Mouse (Mus musculus): ENCODE results near the gene Glt6d1. TPM values are rescaled to one million over a fixed set of nuclear protein-coding genes. Genes with fewer than 3 reads are reported as not detected.

Gene Glt6d1
- total and polyA plus RNA-seq, 3 experiments: not detected

DNA sequence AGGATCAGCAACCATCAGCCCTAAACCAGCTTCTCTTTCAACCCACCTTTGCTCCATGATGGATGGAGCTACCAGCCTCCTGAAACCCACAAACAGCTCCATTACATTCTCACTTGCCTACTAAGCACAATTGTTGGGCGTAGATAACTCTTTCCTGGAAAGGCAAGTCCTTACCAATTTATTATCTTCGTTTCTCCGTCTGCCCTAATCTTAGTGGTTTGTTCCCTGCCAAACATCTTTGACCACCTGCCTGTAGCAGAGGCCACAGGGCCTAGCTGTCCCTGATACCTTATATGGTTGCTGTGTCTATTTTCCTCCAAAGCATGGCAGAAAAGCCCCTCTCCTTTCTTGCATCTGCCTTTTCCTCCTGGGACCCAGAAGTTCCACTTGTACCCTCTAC is 26.6 kb downstream of the Glt6d1 start:
- peaks cover 0 to 4% of the 10 kb centered on the region in 2 experiments; a peak in 1 of 4 replicates for H3K4me1 ChIP-seq (ENCODE audit: control insufficient read depth in 1 of 2, insufficient read depth in 2 of 2, low read length in 2 of 2)
- H3K36me3 ChIP-seq (ENCODE audit: control insufficient read depth in 1 of 2, insufficient read depth in 2 of 2, low read length in 2 of 2): no peaks in the 10 kb centered on the region
- no peak overlapping the region for H3K27ac ChIP-seq (ENCODE audit: control insufficient read depth, low read depth, low read length)
- H3K4me3 ChIP-seq (ENCODE audit: control insufficient read depth in 1 of 2, insufficient read depth in 1 of 2, low read depth in 2 of 2, low read length in 2 of 2): no peak overlapping the region
- peaks cover 0 to 3% of the 10 kb centered on the region in 2 experiments; a peak in 1 of 4 replicates for H3K27me3 ChIP-seq (ENCODE audit: control insufficient read depth in 1 of 2, insufficient read depth in 2 of 2, low read length in 2 of 2)
- H3K9me3 ChIP-seq (replicated peaks; ENCODE audit: insufficient read depth, low read length): no peaks in the 10 kb centered on the region
- no peak overlapping the region for H3K9ac ChIP-seq (ENCODE audit: control insufficient read depth, low read depth, low read length, poor library complexity, severe bottlenecking)
- peak; percentile 4 for DNase-seq (ENCODE audit: low read depth, low spot score)
- TF ChIP-seq CHD2 (IDR thresholded peaks at IDR 0.05; ENCODE audit: low read length) (no peak), EP300 (IDR thresholded peaks at IDR 0.05; ENCODE audit: low read depth in 1 of 2, low read length in 2 of 2) (no peak), E2F4 (IDR thresholded peaks at IDR 0.05; ENCODE audit: borderline replicate concordance, low read depth, low read length) (no peak), POLR2A (IDR thresholded peaks at IDR 0.05; ENCODE audit: control insufficient read depth in 1 of 2, insufficient read depth in 1 of 2, low read depth in 1 of 2, low read length in 2 of 2, poor library complexity in 1 of 2) (no peak), SIN3A (IDR thresholded peaks at IDR 0.05; ENCODE audit: low read length) (no peak), MYB (IDR thresholded peaks at IDR 0.05; ENCODE audit: low read depth, low read length) (no peak), MAFK (IDR thresholded peaks at IDR 0.05; ENCODE audit: borderline replicate concordance, low read depth, low read length) (no peak)
- no peaks in the 10 kb centered on the region for H3K79me2 ChIP-seq (ENCODE audit: control insufficient read depth, insufficient read depth, low read length, poor library complexity)

DNA sequence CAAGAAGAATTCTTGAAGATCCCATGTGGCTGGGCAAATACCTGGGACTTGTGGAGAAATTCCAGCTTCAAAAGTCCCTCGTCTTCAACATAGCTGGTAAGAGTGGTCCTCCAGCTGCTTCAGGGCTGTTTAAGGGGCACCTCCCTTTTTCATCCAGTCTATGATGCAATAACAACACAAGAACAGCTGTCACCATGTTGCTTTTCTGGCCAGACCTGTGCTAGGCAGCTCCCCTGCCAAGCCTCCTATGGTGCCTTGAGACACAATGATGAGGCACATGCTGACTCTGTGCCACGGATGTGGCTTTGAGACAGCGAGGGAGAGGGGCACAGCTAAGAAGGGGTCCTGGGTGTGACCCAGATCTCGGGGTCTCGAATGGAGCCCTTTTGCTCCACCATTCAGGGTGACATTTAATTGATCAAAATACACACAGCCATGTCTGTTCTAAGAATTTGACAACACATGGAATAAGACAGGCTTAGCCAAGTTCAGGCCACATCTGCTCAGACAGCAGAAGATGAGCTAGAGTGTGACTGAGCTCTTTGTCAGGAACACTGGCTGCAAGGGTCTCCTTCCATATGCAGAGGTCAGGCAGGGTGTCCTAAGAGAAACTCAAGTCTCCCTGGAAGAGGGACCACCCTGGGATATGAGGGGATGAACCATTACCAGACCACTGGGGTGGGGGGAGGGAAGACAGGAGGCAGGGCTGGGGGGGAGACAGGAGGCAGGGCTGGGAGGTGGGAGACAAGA is 29.9 kb downstream of the Glt6d1 start:
- H3K27ac ChIP-seq (ENCODE audit: control insufficient read depth, low read depth, low read length): no peak overlapping the region
- peaks cover 0 to 4% of the 10 kb centered on the region in 2 experiments; a peak in 1 of 4 replicates for H3K4me1 ChIP-seq (ENCODE audit: control insufficient read depth in 1 of 2, insufficient read depth in 2 of 2, low read length in 2 of 2)
- H3K4me3 ChIP-seq (ENCODE audit: control insufficient read depth in 1 of 2, insufficient read depth in 1 of 2, low read depth in 2 of 2, low read length in 2 of 2): no peak overlapping the region
- TF ChIP-seq CHD2 (IDR thresholded peaks at IDR 0.05; ENCODE audit: low read length): no peak
- no peak for TF ChIP-seq USF1 (IDR thresholded peaks at IDR 0.05; ENCODE audit: low read depth, low read length)
- no peak for TF ChIP-seq KAT2A (conservative IDR thresholded peaks at IDR 0.05; ENCODE audit: low read depth, low read length)
- TF ChIP-seq SIN3A (IDR thresholded peaks at IDR 0.05; ENCODE audit: low read length): no peak
- no peak for TF ChIP-seq ETS1 (IDR thresholded peaks at IDR 0.05; ENCODE audit: low read depth, low read length)
- TF ChIP-seq ZC3H11A (IDR thresholded peaks at IDR 0.05; ENCODE audit: low read depth, low read length): no peak
- TF ChIP-seq TBP (IDR thresholded peaks at IDR 0.05; ENCODE audit: low read depth, low read length): no peak
- no peak for TF ChIP-seq RAD21 (IDR thresholded peaks at IDR 0.05; ENCODE audit: low read depth, low read length)
- TF ChIP-seq SMC3 (IDR thresholded peaks at IDR 0.05; ENCODE audit: low read depth, low read length): no peak
- TF ChIP-seq JUND (IDR thresholded peaks at IDR 0.05; ENCODE audit: low read depth, low read length): no peak
- TF ChIP-seq TAL1 (IDR thresholded peaks at IDR 0.05; ENCODE audit: low read length): no peak
- no peak for TF ChIP-seq MAX (IDR thresholded peaks at IDR 0.05; ENCODE audit: low read length)
- no peak for TF ChIP-seq MYC (IDR thresholded peaks at IDR 0.05; ENCODE audit: low read depth, low read length)
- TF ChIP-seq POLR2A (IDR thresholded peaks at IDR 0.05; ENCODE audit: control insufficient read depth in 1 of 2, insufficient read depth in 1 of 2, low read depth in 1 of 2, low read length in 2 of 2, poor library complexity in 1 of 2): no peak
- no peak for TF ChIP-seq POLR2AphosphoS2 (IDR thresholded peaks at IDR 0.05; ENCODE audit: low read length)
- TF ChIP-seq CHD1 (IDR thresholded peaks at IDR 0.05; ENCODE audit: low read depth, low read length): no peak
- TF ChIP-seq ZNF384 (IDR thresholded peaks at IDR 0.05; ENCODE audit: low read depth, low read length): no peak
- no peak for TF ChIP-seq UBTF (IDR thresholded peaks at IDR 0.05; ENCODE audit: borderline replicate concordance, insufficient read depth, low read depth, low read length)
- no peak for DNase-seq (ENCODE audit: low read depth, low spot score)
- H3K27me3 ChIP-seq (ENCODE audit: control insufficient read depth in 1 of 2, insufficient read depth in 2 of 2, low read length in 2 of 2): 0 out of 4 replicates have a peak, but pooled peaks cover 0 to 3% of the 10 kb centered on the region in 2 experiments
- H3K79me2 ChIP-seq (ENCODE audit: control insufficient read depth, insufficient read depth, low read length, poor library complexity): no peaks in the 10 kb centered on the region
- no peaks in the 10 kb centered on the region for H3K36me3 ChIP-seq (ENCODE audit: control insufficient read depth in 1 of 2, insufficient read depth in 2 of 2, low read length in 2 of 2)
- no peaks in the 10 kb centered on the region for H3K9me3 ChIP-seq (replicated peaks; ENCODE audit: insufficient read depth, low read length)
- no peak overlapping the region for H3K9ac ChIP-seq (ENCODE audit: control insufficient read depth, low read depth, low read length, poor library complexity, severe bottlenecking)

Measured in MEL (cell line).